Mouse (Mus musculus): ENCODE measurements around the gene Ddit4. TPM values are rescaled to one million over a fixed set of nuclear protein-coding genes. Genes with fewer than 3 reads are reported as not detected.

Gene Ddit4
- polyA plus RNA-seq, 1 experiment: 152 TPM

DNA sequence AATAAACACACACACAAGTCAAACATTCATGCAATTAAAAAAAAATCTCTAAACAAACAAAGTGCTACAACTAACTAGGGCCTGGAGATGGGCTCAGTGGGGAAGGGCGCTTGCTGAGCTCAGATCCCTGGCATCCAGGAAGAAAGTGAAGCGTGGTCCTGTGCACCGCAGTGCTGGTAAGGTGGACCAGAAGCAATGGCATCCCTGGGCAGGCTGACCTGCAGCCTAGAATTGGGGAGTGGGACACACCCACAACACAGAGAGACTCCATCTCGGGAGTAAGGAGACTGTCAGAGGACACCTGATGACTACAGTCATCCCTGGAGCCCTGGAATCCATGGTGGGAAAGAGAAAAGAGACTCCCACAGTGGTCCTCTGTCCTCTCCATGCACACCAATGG lies 21.8 kb upstream of the Ddit4 start:
- peak overlapping the region; percentile 93 for H3K27ac ChIP-seq (ENCODE audit: insufficient read depth, low read length)
- no peaks in the 10 kb centered on the region for H3K36me3 ChIP-seq (ENCODE audit: control insufficient read depth, insufficient read depth, low read length)
- no peaks in the 10 kb centered on the region for H3K27me3 ChIP-seq (ENCODE audit: control insufficient read depth, insufficient read depth, low read length)
- WGBS: 90% methylated on average over 4 of the region's 4 CpGs
- peaks cover 64% of the 10 kb centered on the region; the same call in 1 of the 2 replicates for H3K4me1 ChIP-seq (ENCODE audit: control insufficient read depth, insufficient read depth, insufficient read length)
- no peak overlapping the region for H3K4me3 ChIP-seq (ENCODE audit: extremely low read depth, insufficient read depth, insufficient read length)
- TF ChIP-seq POLR2A (IDR thresholded peaks at IDR 0.05; ENCODE audit: low read depth, low read length) (no peak), CTCF (IDR thresholded peaks at IDR 0.05; ENCODE audit: extremely low read depth, insufficient read depth, insufficient read length, insufficient replicate concordance) (no peak)
- DNase-seq (ENCODE audit: low read depth in 1 of 2, low spot score in 2 of 2): no peak

- H3K4me1 ChIP-seq (ENCODE audit: control insufficient read depth, insufficient read depth, insufficient read length): peaks cover 60% of the 10 kb centered on the region; the same call in 1 of the 2 replicates
- TF ChIP-seq POLR2A (IDR thresholded peaks at IDR 0.05; ENCODE audit: low read depth, low read length) (no peak), CTCF (IDR thresholded peaks at IDR 0.05; ENCODE audit: extremely low read depth, insufficient read depth, insufficient read length, insufficient replicate concordance) (no peak)
- peak overlapping the region; percentile 93 for H3K27ac ChIP-seq (ENCODE audit: insufficient read depth, low read length)
- no peak overlapping the region for H3K4me3 ChIP-seq (ENCODE audit: extremely low read depth, insufficient read depth, insufficient read length)
- WGBS: 73% methylated on average over 6 of the region's 6 CpGs
- no peak for DNase-seq (ENCODE audit: low read depth in 1 of 2, low spot score in 2 of 2)
- no peaks in the 10 kb centered on the region for H3K36me3 ChIP-seq (ENCODE audit: control insufficient read depth, insufficient read depth, low read length)
- H3K27me3 ChIP-seq (ENCODE audit: control insufficient read depth, insufficient read depth, low read length): no peaks in the 10 kb centered on the region
These were observed 21.4 kb upstream of the Ddit4 start for GRCm38 (mm10) chr10:59972999-59973398.

GRCm38 (mm10) chr10:59972534-59972933 lies 20.9 kb upstream of the Ddit4 start:
- WGBS: 56% methylated on average over 2 of the region's 2 CpGs
- Histone ChIP-seq H3K27ac (ENCODE audit: insufficient read depth, low read length) (peak overlapping the region; percentile 93), H3K36me3 (ENCODE audit: control insufficient read depth, insufficient read depth, low read length) (no peaks in the 10 kb centered on the region), H3K4me1 (ENCODE audit: control insufficient read depth, insufficient read depth, insufficient read length) (peaks cover 55% of the 10 kb centered on the region; the same call in 1 of the 2 replicates), H3K4me3 (ENCODE audit: extremely low read depth, insufficient read depth, insufficient read length) (no peak overlapping the region), H3K27me3 (ENCODE audit: control insufficient read depth, insufficient read depth, low read length) (no peaks in the 10 kb centered on the region)
- DNase-seq (ENCODE audit: low read depth in 1 of 2, low spot score in 2 of 2): no peak
- TF ChIP-seq POLR2A (IDR thresholded peaks at IDR 0.05; ENCODE audit: low read depth, low read length): no peak
- no peak for TF ChIP-seq CTCF (IDR thresholded peaks at IDR 0.05; ENCODE audit: extremely low read depth, insufficient read depth, insufficient read length, insufficient replicate concordance)

- Histone ChIP-seq H3K36me3 (ENCODE audit: control insufficient read depth, insufficient read depth, low read length) (no peaks in the 10 kb centered on the region), H3K27me3 (ENCODE audit: control insufficient read depth, insufficient read depth, low read length) (no peaks in the 10 kb centered on the region), H3K27ac (ENCODE audit: insufficient read depth, low read length) (no peak overlapping the region), H3K4me1 (ENCODE audit: control insufficient read depth, insufficient read depth, insufficient read length) (peaks cover 52% of the 10 kb centered on the region; the same call in 1 of the 2 replicates), H3K4me3 (ENCODE audit: extremely low read depth, insufficient read depth, insufficient read length) (no peak overlapping the region)
- DNase-seq (ENCODE audit: low read depth in 1 of 2, low spot score in 2 of 2): no peak
- no peak for TF ChIP-seq POLR2A (IDR thresholded peaks at IDR 0.05; ENCODE audit: low read depth, low read length)
- TF ChIP-seq CTCF (IDR thresholded peaks at IDR 0.05; ENCODE audit: extremely low read depth, insufficient read depth, insufficient read length, insufficient replicate concordance): no peak
- 94% methylated on average over 8 of the region's 8 CpGs for WGBS
These were observed 20.2 kb upstream of the Ddit4 start for GRCm38 (mm10) chr10:59971813-59972212.

DNA sequence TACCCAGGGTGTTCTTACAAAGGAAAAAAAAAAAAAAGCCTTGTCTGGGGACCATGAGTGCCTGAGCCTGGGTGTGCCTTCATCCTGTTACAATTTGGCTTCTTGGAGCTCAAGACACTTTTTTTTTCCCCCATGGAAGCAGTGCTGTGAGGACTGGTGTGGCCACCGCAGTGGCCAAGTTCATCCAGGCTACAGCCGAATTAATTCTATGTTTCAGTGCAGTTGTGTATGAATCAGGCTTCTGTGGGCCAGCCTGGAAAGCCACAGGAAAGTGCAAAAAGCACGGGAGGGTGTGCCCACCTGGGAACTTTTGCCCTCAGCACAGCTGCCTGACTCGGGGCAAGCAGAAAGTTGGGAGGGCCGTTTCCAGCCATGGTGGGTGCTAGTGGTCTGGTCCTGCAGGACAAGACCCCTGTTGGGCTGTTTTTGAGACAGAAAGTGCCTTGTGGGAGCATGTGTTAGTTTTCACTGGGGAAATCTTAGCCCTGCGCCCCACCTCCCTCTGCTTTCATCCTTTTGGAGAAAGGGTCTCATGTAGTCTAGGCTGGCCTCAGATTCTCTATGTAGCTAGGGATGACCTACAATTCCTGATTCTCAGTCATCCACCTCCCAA lies 18.9 kb upstream of the Ddit4 start:
- 21% methylated on average over 6 of the region's 6 CpGs for WGBS
- Histone ChIP-seq H3K27me3 (ENCODE audit: control insufficient read depth, insufficient read depth, low read length) (no peaks in the 10 kb centered on the region), H3K4me1 (ENCODE audit: control insufficient read depth, insufficient read depth, insufficient read length) (peaks cover 46% of the 10 kb centered on the region; the same call in 1 of the 2 replicates), H3K27ac (ENCODE audit: insufficient read depth, low read length) (peak overlapping the region; percentile 86), H3K36me3 (ENCODE audit: control insufficient read depth, insufficient read depth, low read length) (no peaks in the 10 kb centered on the region), H3K4me3 (ENCODE audit: extremely low read depth, insufficient read depth, insufficient read length) (peak overlapping the region; percentile 49)
- no peak for TF ChIP-seq POLR2A (IDR thresholded peaks at IDR 0.05; ENCODE audit: low read depth, low read length)
- TF ChIP-seq CTCF (IDR thresholded peaks at IDR 0.05; ENCODE audit: extremely low read depth, insufficient read depth, insufficient read length, insufficient replicate concordance): no peak
- no peak for DNase-seq (ENCODE audit: low read depth in 1 of 2, low spot score in 2 of 2)

DNA sequence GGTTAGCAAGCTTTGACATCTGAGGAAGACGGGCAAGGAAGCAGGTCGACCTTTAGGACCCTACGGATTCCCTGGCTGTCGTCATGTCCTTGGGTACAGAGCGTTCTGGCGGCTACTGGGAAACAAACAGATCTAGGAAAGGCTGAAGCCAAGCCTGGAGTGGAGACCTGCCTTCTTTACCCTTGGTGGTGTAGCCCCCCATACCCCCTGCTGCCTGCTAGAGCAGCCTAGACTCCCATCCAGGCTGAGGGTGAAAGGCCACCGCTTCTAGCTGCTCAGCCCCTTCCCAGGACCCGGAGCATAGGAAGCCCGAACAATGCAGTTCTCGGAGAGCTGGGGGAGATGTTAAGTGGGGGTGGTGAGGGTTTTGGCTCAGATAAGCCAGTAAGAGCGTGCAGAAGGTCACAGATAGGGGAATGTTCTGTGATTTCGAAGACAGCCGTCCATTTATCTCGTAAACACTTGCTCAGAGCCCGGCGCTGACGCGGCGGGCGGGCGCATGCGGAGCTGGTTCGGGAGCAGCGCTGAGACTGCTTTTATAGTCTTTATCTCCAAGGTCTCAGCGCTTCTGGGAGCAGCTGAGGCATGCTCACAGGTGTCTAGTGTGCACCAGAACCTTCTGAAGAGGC lies 18.3 kb upstream of the Ddit4 start:
- 7% methylated on average over 25 of the region's 25 CpGs for WGBS
- peak overlapping the region; percentile 86 for H3K27ac ChIP-seq (ENCODE audit: insufficient read depth, low read length)
- DNase-seq (ENCODE audit: low read depth in 1 of 2, low spot score in 2 of 2): no peak
- H3K4me3 ChIP-seq (ENCODE audit: extremely low read depth, insufficient read depth, insufficient read length): peak overlapping the region; percentile 49
- TF ChIP-seq POLR2A (IDR thresholded peaks at IDR 0.05; ENCODE audit: low read depth, low read length) (peak; percentile 40), CTCF (IDR thresholded peaks at IDR 0.05; ENCODE audit: extremely low read depth, insufficient read depth, insufficient read length, insufficient replicate concordance) (no peak)
- no peaks in the 10 kb centered on the region for H3K27me3 ChIP-seq (ENCODE audit: control insufficient read depth, insufficient read depth, low read length)
- H3K4me1 ChIP-seq (ENCODE audit: control insufficient read depth, insufficient read depth, insufficient read length): peaks cover 41% of the 10 kb centered on the region; the same call in 1 of the 2 replicates
- no peaks in the 10 kb centered on the region for H3K36me3 ChIP-seq (ENCODE audit: control insufficient read depth, insufficient read depth, low read length)

Data from spleen, adult 2 months (tissue).